Mouse (Mus musculus) bone marrow macrophage, adult 2 months (primary cell): ENCODE measurements at regions not wholly inside any gene's neighbourhood (a gene's known extent, or its start where the extent isn't known, plus 50 kb on each side); places are given as distances from the start of the nearest gene placed in this dataset.

Experiments used
- CTCF ChIP-seq: IDR thresholded peaks from 2 replicates; pipeline ENCODE4 v1.5.1; 2012; ENCODE audit warnings: low read depth, mild to moderate bottlenecking, low read length, moderate library complexity
- POLR2A ChIP-seq: IDR thresholded peaks from 2 replicates; pipeline ENCODE4 v1.6.1; 2012; ENCODE audit warnings: mild to moderate bottlenecking, low read depth, low read length, borderline replicate concordance

DNA sequence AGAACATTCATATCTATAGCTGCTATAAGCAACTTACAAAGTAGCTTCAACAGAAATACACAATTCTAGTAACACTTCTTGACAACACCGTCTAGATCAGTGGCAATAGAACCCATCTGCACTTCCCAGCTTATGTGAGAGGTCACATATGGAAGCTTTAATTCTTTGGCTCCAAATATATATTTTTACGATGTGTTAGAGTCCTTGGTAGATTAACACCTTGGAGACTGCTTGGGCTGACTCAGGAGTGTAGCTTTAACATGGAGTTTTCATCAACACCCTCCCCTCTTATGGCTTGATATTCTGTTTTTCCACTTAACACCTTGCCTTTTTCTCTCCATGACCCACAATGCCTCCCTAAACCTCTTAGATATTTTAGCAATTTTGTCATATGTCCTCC, 221.1 kb downstream of the AI593442 start:
- no peak for TF ChIP-seq POLR2A
- no peak for TF ChIP-seq CTCF
